Mouse (Mus musculus) forebrain, embryonic 12.5 days (tissue): ENCODE measurements around the gene Smbd1. TPM values are rescaled to one million over a fixed set of nuclear protein-coding genes. Genes with fewer than 3 reads are reported as not detected.

Experiments
- ATAC-seq: fragments of 200-750 bp; cut with Nextera tagmentation; 2 replicates; pipeline ENCODE4 v1.8.0; 2017; ENCODE audit warnings: moderate TSS enrichment; ENCODE audit not compliant: low FRiP score
- H3K27ac ChIP-seq: fragments of 300-500 bp; sonication (generic); 2 replicates; pipeline ENCODE4 v1.5.1; 2016; ENCODE audit warnings: mild to moderate bottlenecking
- H3K27me3 ChIP-seq: fragments of 300-500 bp; sonication (generic); 2 replicates; pipeline ENCODE4 v1.6.1; 2016; ENCODE audit warnings: mild to moderate bottlenecking
- H3K36me3 ChIP-seq: fragments of 300-500 bp; sonication (generic); replicated peaks from 2 replicates; pipeline ENCODE4 v1.6.1; 2016; ENCODE audit warnings: mild to moderate bottlenecking
- H3K4me1 ChIP-seq: fragments of 300-500 bp; sonication (generic); 2 replicates; pipeline ENCODE4 v1.6.1; 2016
- H3K4me2 ChIP-seq: fragments of 300-500 bp; sonication (generic); 2 replicates; pipeline ENCODE4 v1.6.1; 2016; ENCODE audit warnings: mild to moderate bottlenecking, moderate library complexity
- H3K4me3 ChIP-seq: fragments of 300-500 bp; sonication (generic); replicated peaks from 2 replicates; pipeline ENCODE4 v1.5.1; 2016; ENCODE audit warnings: mild to moderate bottlenecking
- H3K9ac ChIP-seq: fragments of 300-500 bp; sonication (generic); 2 replicates; pipeline ENCODE4 v1.6.1; 2016; ENCODE audit warnings: mild to moderate bottlenecking
- H3K9me3 ChIP-seq: fragments of 300-500 bp; sonication (generic); 2 replicates; pipeline ENCODE4 v1.6.1; 2016
- WGBS: fragments of 180-500 bp; shearing (Covaris S2); methylation state at CpG from one replicate; pipeline ENCODE4 v1.1.7; 2016; 5-methylcytosine and 5-hydroxymethylcytosine counted together
- polyA plus RNA-seq: library from polyadenylated mRNA; unstranded; fragments of >200 nt; fragmentation: Nextera tagmentation; extraction: Ambion mirVana; gene quantifications from 2 replicates; pipeline ENCODE4 v1.2.1, GENCODE M21; 2016

The Smbd1 gene
- polyA plus RNA-seq, result not detected in 2 replicates

DNA sequence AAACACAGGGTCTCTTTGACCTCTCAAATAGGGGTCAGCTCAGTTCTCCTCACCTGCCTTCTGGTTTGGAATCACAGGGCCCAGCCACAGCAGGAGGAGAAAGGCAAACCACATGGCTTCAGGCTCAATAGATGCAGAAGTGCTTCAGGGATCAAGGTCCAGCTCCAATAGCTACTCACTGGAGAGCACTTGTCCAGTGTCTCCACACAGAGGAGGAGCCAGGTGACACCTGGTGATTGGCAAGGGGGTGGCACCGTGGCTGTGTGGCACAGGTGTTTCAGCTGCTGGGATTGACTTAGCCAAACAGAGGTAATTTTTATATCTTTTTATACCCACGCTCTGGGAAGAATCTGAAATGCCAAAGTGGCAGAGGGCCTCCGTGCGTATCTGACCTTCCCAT is at the start of gene Smbd1:
Gene Smbd1 (minus strand): TSS at position 157 of the 400 bp plus-strand sequence.
- WGBS, result 94% methylated on average over 4 of the region's 4 CpGs
- Histone ChIP-seq H3K9me3 (no peaks in the 10 kb centered on the region), H3K27me3 (peaks cover 8% of the 10 kb centered on the region; the same call in 1 of the 2 replicates), H3K4me2 (no peak within 1 kb of the TSS), H3K9ac (no peak within 1 kb of the TSS), H3K27ac (no peak within 1 kb of the TSS), H3K36me3 (no peaks in the 10 kb centered on the region), H3K4me3 (no peak within 1 kb of the TSS), H3K4me1 (peaks cover 25% of the 10 kb centered on the region)
- ATAC-seq, result no peak

GRCm38 (mm10) chr16:32858771-32859636 is 48.7 kb upstream of the Smbd1 start:
- no peak overlapping the region for H3K4me3 ChIP-seq
- H3K36me3 ChIP-seq, result peaks cover 8% of the 10 kb centered on the region; the same call in 1 of the 2 replicates
- H3K27me3 ChIP-seq, result no peaks in the 10 kb centered on the region
- H3K9ac ChIP-seq, result no peak overlapping the region
- peaks cover 5% of the 10 kb centered on the region for H3K4me1 ChIP-seq
- no peak for ATAC-seq
- 81% methylated on average over 12 of the region's 12 CpGs for WGBS
- H3K27ac ChIP-seq, result no peak overlapping the region
- no peaks in the 10 kb centered on the region for H3K9me3 ChIP-seq
- H3K4me2 ChIP-seq, result no peak overlapping the region

- no peaks in the 10 kb centered on the region for H3K27me3 ChIP-seq
- H3K9ac ChIP-seq, result no peak overlapping the region
- H3K4me3 ChIP-seq, result no peak overlapping the region
- no peak for ATAC-seq
- H3K9me3 ChIP-seq, result no peaks in the 10 kb centered on the region
- peaks cover 8% of the 10 kb centered on the region; the same call in 1 of the 2 replicates for H3K36me3 ChIP-seq
- no peak overlapping the region for H3K4me2 ChIP-seq
- H3K4me1 ChIP-seq, result peaks cover 5% of the 10 kb centered on the region
- no peak overlapping the region for H3K27ac ChIP-seq
- WGBS, result 75% methylated on average over 4 of the region's 4 CpGs
These were observed 48.1 kb upstream of the Smbd1 start for GRCm38 (mm10) chr16:32858356-32858755.

- no peak overlapping the region for H3K27ac ChIP-seq
- no peak overlapping the region for H3K4me3 ChIP-seq
- no peak overlapping the region for H3K4me2 ChIP-seq
- no peaks in the 10 kb centered on the region for H3K9me3 ChIP-seq
- no peak for ATAC-seq
- H3K36me3 ChIP-seq, result peaks cover 8% of the 10 kb centered on the region; the same call in 1 of the 2 replicates
- no peaks in the 10 kb centered on the region for H3K27me3 ChIP-seq
- H3K4me1 ChIP-seq, result peaks cover 5% of the 10 kb centered on the region
- 82% methylated on average over 3 of the region's 3 CpGs for WGBS
- no peak overlapping the region for H3K9ac ChIP-seq
These were observed 46.5 kb upstream of the Smbd1 start for GRCm38 (mm10) chr16:32856751-32857150.

- WGBS, result 86% methylated on average over 2 of the region's 2 CpGs
- no peak for ATAC-seq
- H3K36me3 ChIP-seq, result peaks cover 14% of the 10 kb centered on the region
- no peaks in the 10 kb centered on the region for H3K27me3 ChIP-seq
- peaks cover 5% of the 10 kb centered on the region for H3K4me1 ChIP-seq
- H3K27ac ChIP-seq, result no peak overlapping the region
- H3K9me3 ChIP-seq, result no peaks in the 10 kb centered on the region
- no peak overlapping the region for H3K9ac ChIP-seq
- H3K4me3 ChIP-seq, result no peak overlapping the region
- H3K4me2 ChIP-seq, result no peak overlapping the region
These were observed 43.8 kb upstream of the Smbd1 start for GRCm38 (mm10) chr16:32854050-32854571.

- WGBS, result 79% methylated on average over 13 of the region's 13 CpGs
- no peak overlapping the region for H3K4me2 ChIP-seq
These were observed 43.3 kb upstream of the Smbd1 start for GRCm38 (mm10) chr16:32853492-32854049.

GRCm38 (mm10) chr16:32849042-32849830 is 39.0 kb upstream of the Smbd1 start:
- Histone ChIP-seq H3K4me2 (no peak overlapping the region), H3K9ac (no peak overlapping the region), H3K27ac (no peak overlapping the region), H3K36me3 (peaks cover 53% of the 10 kb centered on the region), H3K9me3 (no peaks in the 10 kb centered on the region), H3K4me3 (no peak overlapping the region), H3K27me3 (no peaks in the 10 kb centered on the region), H3K4me1 (peaks cover 2% of the 10 kb centered on the region)
- no peak for ATAC-seq
- 95% methylated on average over 11 of the region's 11 CpGs for WGBS

More at GRCm38 (mm10) chr16:32853492-32854049, 43.3 kb upstream of the Smbd1 start:
- ATAC-seq, result no peak
- Histone ChIP-seq H3K4me1 (peaks cover 5% of the 10 kb centered on the region), H3K4me3 (no peak overlapping the region), H3K27ac (no peak overlapping the region), H3K36me3 (peaks cover 17% of the 10 kb centered on the region), H3K9ac (no peak overlapping the region), H3K9me3 (no peaks in the 10 kb centered on the region), H3K27me3 (no peaks in the 10 kb centered on the region)

DNA sequence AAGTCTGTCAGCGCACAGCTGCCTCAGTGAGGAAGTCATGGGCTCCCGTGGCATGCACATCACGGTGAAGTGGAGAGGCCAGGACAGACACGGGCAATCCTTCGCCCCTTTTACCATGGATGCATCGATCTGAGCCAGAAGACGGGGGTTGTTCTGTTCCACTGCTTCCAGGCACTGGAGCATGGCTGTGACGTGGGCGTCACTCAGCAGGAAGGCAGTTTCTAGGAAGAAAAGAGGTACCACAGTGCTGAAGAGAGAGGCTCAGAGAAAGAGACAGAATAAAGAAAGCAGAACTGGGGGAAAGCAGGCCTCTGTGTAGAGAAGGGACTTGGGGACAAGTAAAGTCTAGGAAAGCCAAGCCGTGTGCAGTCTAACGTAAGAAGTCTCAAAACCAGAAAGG is 36.8 kb upstream of the Smbd1 start:
- ATAC-seq, result no peak
- H3K4me2 ChIP-seq, result no peak overlapping the region
- H3K9me3 ChIP-seq, result no peaks in the 10 kb centered on the region
- no peaks in the 10 kb centered on the region for H3K4me1 ChIP-seq
- H3K4me3 ChIP-seq, result no peak overlapping the region
- H3K36me3 ChIP-seq, result peaks cover 66% of the 10 kb centered on the region
- H3K27ac ChIP-seq, result no peak overlapping the region
- no peak overlapping the region for H3K9ac ChIP-seq
- no peaks in the 10 kb centered on the region for H3K27me3 ChIP-seq
- WGBS, result 91% methylated on average over 11 of the region's 11 CpGs

GRCm38 (mm10) chr16:32831501-32831900 is 21.2 kb upstream of the Smbd1 start:
- no peak overlapping the region for H3K4me3 ChIP-seq
- no peaks in the 10 kb centered on the region for H3K4me1 ChIP-seq
- no peak overlapping the region for H3K4me2 ChIP-seq
- H3K27ac ChIP-seq, result no peak overlapping the region
- no peaks in the 10 kb centered on the region for H3K9me3 ChIP-seq
- no peak for ATAC-seq
- no peak overlapping the region for H3K9ac ChIP-seq
- peaks cover 49% of the 10 kb centered on the region for H3K36me3 ChIP-seq
- WGBS, result 85% methylated on average over 4 of the region's 4 CpGs
- H3K27me3 ChIP-seq, result no peaks in the 10 kb centered on the region

DNA sequence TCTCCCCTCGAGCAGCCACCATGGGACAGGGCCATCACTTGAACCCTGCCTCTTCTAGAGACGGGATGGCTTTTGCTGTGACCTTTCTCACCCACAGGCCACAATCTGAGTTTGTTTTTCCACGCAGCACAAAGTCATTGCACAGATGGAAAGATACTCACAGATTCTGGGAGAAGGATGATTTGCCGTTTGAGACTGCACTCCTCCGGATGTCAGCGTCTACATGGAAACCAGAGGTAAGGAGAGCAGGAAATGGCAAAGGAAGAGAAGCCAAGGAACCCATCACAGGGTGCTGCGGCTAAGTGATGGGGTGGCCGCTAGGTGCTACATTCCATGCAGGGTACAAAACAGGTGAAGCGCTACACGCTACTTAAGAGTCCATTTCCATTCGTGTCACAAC is 18.8 kb upstream of the Smbd1 start:
- H3K27ac ChIP-seq, result no peak overlapping the region
- peaks cover 56% of the 10 kb centered on the region for H3K36me3 ChIP-seq
- 94% methylated on average over 11 of the region's 11 CpGs for WGBS
- H3K9me3 ChIP-seq, result no peaks in the 10 kb centered on the region
- no peak overlapping the region for H3K9ac ChIP-seq
- H3K4me2 ChIP-seq, result no peak overlapping the region
- no peak overlapping the region for H3K4me3 ChIP-seq
- no peak for ATAC-seq
- H3K27me3 ChIP-seq, result no peaks in the 10 kb centered on the region
- no peaks in the 10 kb centered on the region for H3K4me1 ChIP-seq

- Histone ChIP-seq H3K4me3 (no peak overlapping the region), H3K4me1 (no peaks in the 10 kb centered on the region), H3K9me3 (no peaks in the 10 kb centered on the region), H3K27ac (no peak overlapping the region), H3K36me3 (peaks cover 72% of the 10 kb centered on the region), H3K4me2 (no peak overlapping the region), H3K27me3 (no peaks in the 10 kb centered on the region), H3K9ac (no peak overlapping the region)
- no peak for ATAC-seq
- WGBS, result 95% methylated on average over 11 of the region's 11 CpGs
These were observed 16.2 kb upstream of the Smbd1 start for GRCm38 (mm10) chr16:32826521-32826920.

DNA sequence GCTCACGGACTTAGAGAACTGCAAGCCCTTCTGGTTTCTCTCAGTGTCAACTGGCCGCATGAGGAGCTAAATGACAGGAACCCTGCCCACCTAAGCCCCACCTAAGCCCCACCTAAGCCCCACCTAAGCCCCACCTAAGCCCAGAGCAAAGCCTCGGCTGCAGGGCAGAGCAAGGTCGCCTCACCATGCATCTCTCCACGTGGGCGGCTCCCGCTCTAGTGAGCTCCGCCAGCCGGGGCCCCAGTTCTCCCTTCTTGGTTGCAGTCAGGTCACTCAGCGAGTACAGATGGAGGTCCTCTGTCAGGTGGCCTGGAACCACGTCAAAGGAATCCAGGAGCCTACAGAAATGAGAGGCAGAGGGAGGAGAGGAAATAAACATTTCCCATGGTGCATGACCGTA is 15.1 kb upstream of the Smbd1 start:
- ATAC-seq, result no peak
- no peak overlapping the region for H3K27ac ChIP-seq
- peaks cover 72% of the 10 kb centered on the region for H3K36me3 ChIP-seq
- no peaks in the 10 kb centered on the region for H3K4me1 ChIP-seq
- H3K9ac ChIP-seq, result no peak overlapping the region
- no peaks in the 10 kb centered on the region for H3K9me3 ChIP-seq
- no peaks in the 10 kb centered on the region for H3K27me3 ChIP-seq
- no peak overlapping the region for H3K4me3 ChIP-seq
- 82% methylated on average over 12 of the region's 12 CpGs for WGBS
- H3K4me2 ChIP-seq, result no peak overlapping the region
